Mouse (Mus musculus): ENCODE measurements around the gene Plekhh2.

DNA sequence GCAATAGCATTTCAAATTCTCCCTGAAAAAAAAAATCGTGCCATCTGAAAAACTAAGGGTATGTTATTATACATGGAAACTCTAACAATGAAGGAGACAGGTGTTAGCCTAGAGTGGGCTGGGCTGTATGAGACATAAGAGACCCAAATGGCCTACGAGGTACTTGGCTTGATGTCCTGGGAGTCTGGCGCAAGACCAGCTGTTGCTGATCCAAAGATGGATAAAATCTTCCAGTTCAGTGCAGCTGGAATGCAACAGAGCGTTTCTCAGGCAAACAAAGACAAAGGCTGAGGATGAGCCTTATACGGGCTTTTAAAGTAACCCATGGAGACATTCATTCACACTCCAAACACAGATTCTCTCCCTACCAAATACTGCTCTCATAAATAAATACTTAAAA, 13.1 kb upstream of the Plekhh2 start:
- no peak for TF ChIP-seq CTCF (IDR thresholded peaks at IDR 0.05; ENCODE audit: insufficient read depth, low read length)
- no peak for TF ChIP-seq POLR2A (IDR thresholded peaks at IDR 0.05; ENCODE audit: borderline replicate concordance, extremely low read depth, low read depth, low read length)

Data from lung, adult 2 months (tissue).